Mouse (Mus musculus) gastrocnemius, postnatal 10 days (tissue): Measurements from ENCODE around the gene Cyfip2. TPM values are rescaled to one million over a fixed set of nuclear protein-coding genes. Genes with fewer than 3 reads are reported as not detected.
A peak's percentile ranks its signal among the peaks of the same experiment; 100 is the strongest.

Experiments
- DNase-seq: peaks from one replicate; pipeline ENCODE4 v3.0.0; 2021; ENCODE audit warnings: mixed read lengths
- total RNA-seq, 2 experiments: library from RNA; stranded (reverse); gene quantifications; 2 replicates each; pipeline ENCODE4 v1.2.3; 2021

The Cyfip2 gene
- total RNA-seq, 2 experiments from 2014 or later, result 0.87 to 4.3 TPM

DNA sequence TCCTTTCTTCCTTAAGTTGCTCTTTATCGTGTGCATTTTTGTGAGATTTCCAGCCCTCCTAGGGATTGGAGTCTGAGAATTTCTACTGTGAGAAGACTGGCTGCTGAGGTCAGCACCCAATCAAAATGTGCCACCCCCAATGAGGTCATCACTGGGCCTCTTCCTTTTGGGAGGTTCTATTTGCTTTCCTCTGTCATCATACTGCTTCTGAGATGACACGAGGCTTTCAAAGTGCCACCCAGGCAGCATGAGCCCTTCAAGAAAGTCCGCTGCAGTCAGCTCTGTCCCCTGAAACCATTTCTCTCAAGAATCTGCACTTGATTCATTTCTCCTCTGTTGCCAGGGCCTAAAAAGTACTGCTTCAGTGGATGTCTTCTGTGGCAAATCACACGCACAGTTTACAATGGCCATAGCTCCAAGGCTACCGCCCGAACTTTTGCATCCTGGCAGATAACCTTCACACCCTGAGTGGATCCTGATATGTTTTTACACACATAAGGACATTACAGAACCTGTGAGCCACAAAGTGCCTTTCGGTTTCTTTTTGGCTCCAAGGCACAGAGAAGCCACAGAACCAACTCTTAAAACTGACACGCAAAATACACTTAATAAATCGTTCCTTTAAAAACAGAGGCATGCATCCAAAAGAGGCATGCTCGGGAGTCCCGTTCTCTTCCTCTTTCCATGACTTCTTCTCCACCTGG, 4.2 kb downstream of the Cyfip2 start:
- no peak for DNase-seq

DNA sequence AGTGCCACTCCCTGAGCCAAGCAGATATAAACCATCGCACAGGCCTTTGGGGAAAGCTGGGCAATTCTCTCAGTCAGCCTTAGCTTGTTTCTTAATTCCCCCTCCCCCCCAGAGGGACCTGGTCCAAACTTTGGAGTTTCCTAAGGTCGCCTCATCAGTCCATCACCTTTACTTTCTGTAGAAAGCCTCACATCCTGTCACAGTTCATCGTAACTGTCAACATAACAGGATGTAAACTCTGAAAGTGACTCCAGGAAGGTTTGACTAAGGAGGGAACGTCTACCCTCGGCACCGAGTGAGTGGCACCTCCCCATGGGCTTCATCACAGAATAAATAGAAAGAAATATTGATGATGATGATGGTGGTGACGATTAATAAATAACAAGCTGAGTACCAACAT, 4.9 kb downstream of the Cyfip2 start:
- DNase-seq, result no peak

GRCm38 (mm10) chr11:46306776-46307175, 5.9 kb downstream of the Cyfip2 start:
- DNase-seq, result no peak

- no peak for DNase-seq
Observed at GRCm38 (mm10) chr11:46305881-46306520, 6.7 kb downstream of the Cyfip2 start.

DNA sequence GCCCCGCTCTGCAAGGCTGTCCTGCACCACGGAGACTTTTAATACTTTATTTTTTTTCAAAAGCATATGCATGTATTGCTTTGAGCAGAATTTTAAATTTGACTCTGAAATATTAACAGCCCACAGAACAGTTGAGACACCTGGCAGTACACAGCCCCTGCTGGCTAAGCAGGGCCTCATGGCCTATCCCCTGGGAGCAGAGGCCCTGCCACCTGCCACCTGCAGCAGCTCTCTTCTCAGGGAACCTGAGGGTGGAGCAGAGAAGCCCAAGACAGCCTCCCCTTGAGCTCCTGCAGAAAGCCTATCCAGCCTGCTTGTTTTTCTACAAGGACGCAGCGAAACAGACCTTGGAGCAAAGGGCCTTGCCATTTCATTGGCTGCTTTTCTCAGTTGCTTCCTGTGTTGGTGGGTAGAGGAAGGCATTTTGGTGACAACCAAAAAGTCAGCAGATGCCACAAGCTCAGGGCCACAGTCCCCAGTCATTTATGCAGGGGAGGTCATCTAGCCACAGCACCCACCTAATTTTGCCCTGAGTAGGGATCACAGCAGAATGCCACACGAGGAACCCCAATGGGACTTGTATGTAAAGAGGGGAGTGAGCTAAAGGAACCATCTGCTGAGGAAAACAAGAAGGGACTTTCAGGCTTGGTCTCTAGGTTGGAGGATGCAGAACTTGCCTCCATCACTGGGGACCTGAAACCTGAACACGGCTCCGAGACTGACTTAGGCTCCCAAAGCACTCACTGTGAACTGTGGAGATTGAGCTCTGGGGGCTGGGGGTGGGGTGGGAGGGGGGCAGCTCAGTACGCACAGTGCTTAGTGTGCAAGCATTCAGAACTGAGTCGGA, 7.6 kb downstream of the Cyfip2 start:
- no peak for DNase-seq

- no peak for DNase-seq
Observed at GRCm38 (mm10) chr11:46304093-46304492, 8.6 kb downstream of the Cyfip2 start.

GRCm38 (mm10) chr11:46302471-46302870, 10.2 kb downstream of the Cyfip2 start:
- no peak for DNase-seq

GRCm38 (mm10) chr11:46301579-46302248, 10.9 kb downstream of the Cyfip2 start:
- no peak for DNase-seq

GRCm38 (mm10) chr11:46299901-46300300, 12.8 kb downstream of the Cyfip2 start:
- no peak for DNase-seq

DNA sequence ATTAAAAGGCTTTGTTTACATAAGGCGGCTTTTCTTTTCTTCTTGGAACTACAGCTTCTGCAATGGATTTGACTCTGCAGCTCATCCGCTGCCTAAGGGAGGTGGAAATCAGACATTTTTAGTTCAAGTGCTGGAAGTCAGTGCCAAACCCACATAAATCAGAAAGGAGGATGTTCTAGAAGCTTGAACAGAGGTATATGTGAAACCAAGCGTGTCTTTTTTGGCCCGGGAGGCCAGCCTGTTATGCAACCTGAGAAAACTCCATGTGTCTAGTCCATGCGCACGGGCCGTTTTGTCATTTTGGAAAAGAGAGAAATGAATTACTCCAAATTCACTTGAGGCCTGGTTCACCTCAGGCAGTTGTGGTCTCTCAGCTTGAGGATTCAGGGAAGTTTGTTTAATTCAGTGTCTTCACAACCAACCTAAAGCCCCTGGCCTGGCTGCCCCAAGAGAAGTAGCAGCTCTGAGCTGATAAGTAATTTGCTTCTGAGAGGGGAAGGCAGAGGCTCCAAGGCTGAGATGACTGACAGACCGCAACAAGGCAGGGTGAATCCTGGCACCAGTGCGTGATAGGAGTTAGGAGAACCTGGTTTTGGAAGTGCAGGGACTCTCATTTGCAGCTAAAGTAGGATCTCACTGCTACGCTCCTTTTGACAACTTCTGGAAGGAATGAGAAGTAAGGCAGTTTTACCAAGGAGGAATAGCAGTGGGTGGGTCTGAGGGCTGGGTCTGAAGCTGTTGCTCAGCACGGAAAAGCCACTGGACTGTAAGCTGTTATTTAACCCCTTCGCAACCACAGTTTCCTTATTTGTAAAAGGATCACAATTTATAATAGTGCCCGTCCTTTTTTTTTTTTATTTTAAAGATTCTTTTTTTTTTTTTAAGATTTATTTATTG, 13.5 kb downstream of the Cyfip2 start:
- DNase-seq, result no peak

- DNase-seq, result no peak
Observed at GRCm38 (mm10) chr11:46294390-46294789, 18.3 kb downstream of the Cyfip2 start.

GRCm38 (mm10) chr11:46293491-46293890, 19.2 kb downstream of the Cyfip2 start:
- DNase-seq, result no peak

DNA sequence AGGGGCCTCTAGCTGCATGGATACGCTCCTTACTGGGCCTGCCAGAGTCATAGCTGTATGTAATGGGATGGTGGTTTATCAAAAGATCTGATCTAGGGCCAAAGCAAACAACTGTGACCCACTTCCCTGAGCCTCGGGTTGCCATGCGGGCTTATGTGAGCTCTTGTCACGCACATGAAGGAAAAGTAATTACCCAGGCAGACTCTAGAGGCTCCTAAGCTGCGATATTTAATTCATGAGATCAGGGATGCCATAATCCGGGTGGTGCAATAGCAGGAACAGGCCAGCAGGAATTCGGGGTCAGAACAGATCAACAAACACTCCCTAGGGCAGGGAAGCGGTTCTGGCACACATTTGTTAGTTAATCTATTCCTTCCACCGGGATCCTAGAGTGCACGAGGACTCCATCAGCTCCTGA, 21.7 kb downstream of the Cyfip2 start:
- DNase-seq, result no peak

- no peak for DNase-seq
Observed at GRCm38 (mm10) chr11:46289561-46289960, 23.1 kb downstream of the Cyfip2 start.

- DNase-seq, result no peak
Observed at GRCm38 (mm10) chr11:46289022-46289421, 23.6 kb downstream of the Cyfip2 start.

- DNase-seq, result no peak
Observed at GRCm38 (mm10) chr11:46288091-46288490, 24.6 kb downstream of the Cyfip2 start.

DNA sequence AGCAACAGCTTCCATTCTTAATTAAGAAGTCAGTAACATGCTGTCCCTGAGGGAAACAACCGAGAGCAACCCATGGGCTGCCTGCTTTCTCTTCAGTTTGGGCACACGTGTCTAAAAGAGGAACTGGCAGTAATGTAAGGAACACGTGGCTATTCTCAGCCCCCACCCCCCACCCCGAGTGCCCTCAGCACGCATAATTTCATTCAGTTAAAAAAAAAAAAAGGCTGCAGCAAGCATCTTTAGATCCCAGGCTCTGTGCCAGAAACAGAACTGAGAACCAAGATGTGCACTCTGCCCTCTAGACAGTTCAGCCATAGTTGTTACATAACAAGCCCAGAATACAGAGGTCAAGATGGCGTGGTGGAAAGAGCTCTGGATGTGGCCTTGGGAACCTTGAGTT, 25.9 kb downstream of the Cyfip2 start:
- DNase-seq, result no peak

GRCm38 (mm10) chr11:46283800-46284199, 28.9 kb downstream of the Cyfip2 start:
- DNase-seq, result no peak

DNA sequence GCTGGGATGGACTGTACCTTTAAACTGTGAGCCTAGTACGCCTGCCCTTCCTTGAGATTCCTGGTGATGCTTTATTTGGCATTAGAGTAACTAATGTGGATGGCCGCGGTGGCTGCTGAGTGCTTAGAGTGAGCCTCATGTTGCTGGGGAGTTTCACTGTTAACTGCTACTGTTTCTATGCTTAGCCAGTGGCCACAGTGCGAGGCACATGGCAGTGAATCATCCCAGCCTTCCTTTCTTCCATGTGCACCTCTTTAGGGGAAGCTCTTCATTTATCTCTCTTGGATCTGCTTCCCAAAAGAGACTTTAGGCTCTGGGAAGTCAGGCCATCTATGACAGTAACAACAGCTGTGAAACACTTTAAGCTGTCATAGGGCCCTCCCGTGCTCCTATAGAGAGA, 30.0 kb downstream of the Cyfip2 start:
- no peak for DNase-seq

DNA sequence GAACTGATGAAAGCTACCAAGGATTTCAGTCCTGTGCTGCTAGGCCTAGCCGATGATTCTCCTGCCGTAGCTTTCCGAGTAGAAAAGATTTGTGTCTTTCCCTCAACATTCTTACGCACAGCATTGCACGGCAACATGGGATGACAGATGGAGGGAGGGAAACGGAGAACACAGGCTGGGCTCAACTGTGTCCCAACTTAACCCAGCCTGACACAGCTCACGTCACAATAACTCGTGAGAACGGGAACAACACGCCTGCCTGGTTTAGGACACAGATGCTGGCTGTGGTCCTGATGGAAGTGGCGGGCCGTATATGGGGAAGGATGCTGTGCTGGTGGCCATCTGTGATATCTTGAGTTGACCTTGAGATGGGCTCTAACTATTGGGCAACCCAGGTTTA, 34.0 kb downstream of the Cyfip2 start:
- no peak for DNase-seq

- no peak for DNase-seq
Observed at GRCm38 (mm10) chr11:46278140-46278539, 34.5 kb downstream of the Cyfip2 start.

- peak; percentile 40 for DNase-seq
Observed at GRCm38 (mm10) chr11:46276778-46277177, 35.9 kb downstream of the Cyfip2 start.
